Mouse (Mus musculus): ENCODE results near the gene Vps52.
"Not testable (repeated sequence)": the region's sequence is repeated elsewhere in the genome, so short reads cannot be mapped to it uniquely, and the experiment has no call there.

The Vps52 gene

DNA sequence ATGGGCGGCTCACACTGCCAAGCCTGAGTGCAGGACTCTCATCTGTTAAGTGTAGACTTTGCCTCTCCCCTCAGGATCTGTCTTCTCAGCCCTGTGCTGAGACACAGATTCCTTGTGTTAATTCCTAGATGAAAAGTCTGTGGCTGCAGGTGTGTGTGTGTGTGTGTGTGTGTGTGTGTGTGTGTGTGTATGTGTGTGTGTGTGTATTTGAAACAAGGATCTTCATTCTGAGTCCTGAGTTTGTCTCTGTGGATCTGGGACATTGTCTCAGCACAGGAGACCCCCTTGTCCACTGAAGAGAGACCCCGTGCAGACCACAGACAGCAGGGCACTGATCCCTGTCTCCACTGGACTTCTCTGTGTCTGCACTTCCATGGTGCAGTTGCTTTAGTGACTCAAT, 45.2 kb downstream of the Vps52 start:
- DNase-seq (ENCODE audit: low read depth, low spot score): not testable (repeated sequence)

DNA sequence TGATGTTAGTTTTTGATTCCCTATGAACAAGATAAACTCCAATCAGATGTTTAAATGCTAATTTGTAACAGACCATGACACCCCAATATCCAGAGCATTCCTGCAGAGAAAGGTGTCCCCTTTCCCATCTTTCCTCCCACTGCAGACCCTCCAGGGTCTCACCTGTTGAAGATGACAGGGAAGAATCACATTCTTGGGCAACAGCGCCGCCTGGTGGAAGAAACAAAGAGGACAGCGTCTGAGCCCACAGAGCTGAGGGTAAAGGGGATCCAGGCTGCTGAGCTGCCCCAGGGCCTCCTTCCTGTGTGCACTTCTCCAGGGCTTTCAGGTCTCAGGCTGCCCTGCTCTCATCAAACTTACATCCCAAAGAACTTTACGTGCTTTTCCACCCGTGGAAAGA, 47.8 kb downstream of the Vps52 start:
- DNase-seq (ENCODE audit: low read depth, low spot score): no peak

DNA sequence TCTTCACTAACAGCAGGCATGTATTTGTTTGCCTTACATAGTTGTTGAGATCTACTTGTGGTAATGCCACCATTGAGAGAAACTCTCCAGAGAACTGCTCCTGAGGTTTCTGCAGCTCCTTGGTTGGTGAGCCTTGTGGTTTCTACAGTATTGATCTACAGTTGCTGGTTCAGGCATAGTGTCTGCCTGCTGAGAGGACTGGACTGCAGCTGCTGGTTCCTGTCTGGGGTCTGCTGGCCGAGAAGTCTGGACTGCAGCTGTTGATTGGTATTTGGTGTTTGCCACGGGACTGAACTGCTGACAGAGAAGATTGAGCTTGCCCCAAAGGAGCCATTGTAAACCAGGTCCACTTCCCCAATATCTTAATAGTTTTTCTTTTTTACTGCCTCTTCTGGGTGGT, 51.0 kb downstream of the Vps52 start:
- no peak for DNase-seq (ENCODE audit: low read depth, low spot score)

DNA sequence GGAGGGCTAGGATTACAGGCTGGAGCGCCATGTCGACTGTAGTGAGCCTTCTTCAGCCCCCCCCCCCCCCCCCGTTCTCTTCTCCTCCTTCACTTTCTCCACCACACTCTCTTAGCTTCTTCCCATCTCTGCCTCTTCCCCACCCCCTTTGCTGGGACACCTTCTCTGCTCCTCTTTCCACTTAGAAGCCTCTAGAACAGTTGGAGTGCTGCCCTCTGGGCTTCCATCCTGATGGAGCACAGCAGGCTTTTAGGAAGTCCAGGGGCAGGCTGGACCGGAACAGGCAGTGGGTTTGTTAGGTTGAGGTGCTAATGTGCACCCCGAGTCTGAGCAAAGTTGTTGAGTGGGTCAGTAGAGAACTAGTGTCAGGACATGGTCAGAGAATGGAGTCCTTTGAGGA, 54.5 kb downstream of the Vps52 start:
- DNase-seq (ENCODE audit: low read depth, low spot score): no peak

DNA sequence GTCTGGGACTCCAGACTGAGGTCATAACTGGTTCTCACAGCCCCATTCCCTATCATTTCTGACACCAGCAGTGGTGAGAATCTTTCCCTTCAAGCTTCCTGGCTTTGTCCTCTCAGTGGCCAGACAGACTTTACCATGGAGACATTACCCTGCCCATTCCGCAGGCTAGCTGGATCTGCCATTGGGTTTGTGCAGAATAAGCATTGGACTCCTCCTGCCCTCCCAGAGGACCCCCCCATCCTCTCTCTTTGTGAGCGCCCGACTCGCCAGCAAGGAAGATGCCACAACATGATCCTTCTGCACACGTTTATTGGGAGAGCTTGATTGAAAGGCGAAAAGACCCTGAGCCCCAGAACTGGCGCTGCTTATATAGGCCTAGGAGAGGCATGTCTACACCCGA, 57.8 kb downstream of the Vps52 start:
- no peak for DNase-seq (ENCODE audit: low read depth, low spot score)

All from telencephalon, adult 2 months (tissue).